Mouse (Mus musculus): ENCODE results near the gene Fam117a.
A peak's percentile ranks its signal among the peaks of the same experiment; 100 is the strongest.

The Fam117a gene

GRCm38 (mm10) chr11:95333209-95333608 is 3.6 kb upstream of the Fam117a start:
- DNase-seq (ENCODE audit: inconsistent ontology term) = no peak

GRCm38 (mm10) chr11:95333805-95334204 is 3.0 kb upstream of the Fam117a start:
- DNase-seq (ENCODE audit: inconsistent ontology term) = no peak

GRCm38 (mm10) chr11:95334448-95335060 is 2.3 kb upstream of the Fam117a start:
- DNase-seq (ENCODE audit: inconsistent ontology term) = no peak

- peak; percentile 64 for DNase-seq (ENCODE audit: inconsistent ontology term)
These were observed 453 bp downstream of the Fam117a start for GRCm38 (mm10) chr11:95337129-95337813.

- peak; percentile 4 for DNase-seq (ENCODE audit: inconsistent ontology term)
These were observed 1.1 kb downstream of the Fam117a start for GRCm38 (mm10) chr11:95337846-95338342.

- peak; percentile 40 for DNase-seq (ENCODE audit: inconsistent ontology term)
These were observed 2.7 kb downstream of the Fam117a start for GRCm38 (mm10) chr11:95339471-95340021.

GRCm38 (mm10) chr11:95340259-95340658 is 3.4 kb downstream of the Fam117a start:
- no peak for DNase-seq (ENCODE audit: inconsistent ontology term)

- no peak for DNase-seq (ENCODE audit: inconsistent ontology term)
These were observed 3.8 kb downstream of the Fam117a start for GRCm38 (mm10) chr11:95340664-95341063.

GRCm38 (mm10) chr11:95343180-95343579 is 6.4 kb downstream of the Fam117a start:
- peak; percentile 55 for DNase-seq (ENCODE audit: inconsistent ontology term)

- no peak for DNase-seq (ENCODE audit: inconsistent ontology term)
These were observed 7.4 kb downstream of the Fam117a start for GRCm38 (mm10) chr11:95344181-95344580.

GRCm38 (mm10) chr11:95350289-95350688 is 13.5 kb downstream of the Fam117a start:
- DNase-seq (ENCODE audit: inconsistent ontology term) = no peak

- no peak for DNase-seq (ENCODE audit: inconsistent ontology term)
These were observed 14.1 kb downstream of the Fam117a start for GRCm38 (mm10) chr11:95350960-95351359.

- no peak for DNase-seq (ENCODE audit: inconsistent ontology term)
These were observed 15.9 kb downstream of the Fam117a start for GRCm38 (mm10) chr11:95352686-95353085.

- DNase-seq (ENCODE audit: inconsistent ontology term) = no peak
These were observed 16.4 kb downstream of the Fam117a start for GRCm38 (mm10) chr11:95353226-95353625.

- DNase-seq (ENCODE audit: inconsistent ontology term) = no peak
These were observed 17.6 kb downstream of the Fam117a start for GRCm38 (mm10) chr11:95354228-95354944.

- no peak for DNase-seq (ENCODE audit: inconsistent ontology term)
These were observed 18.3 kb downstream of the Fam117a start for GRCm38 (mm10) chr11:95354945-95355660.

GRCm38 (mm10) chr11:95355661-95356011 is 18.8 kb downstream of the Fam117a start:
- DNase-seq (ENCODE audit: inconsistent ontology term) = no peak

- DNase-seq (ENCODE audit: inconsistent ontology term) = no peak
These were observed 19.2 kb downstream of the Fam117a start for GRCm38 (mm10) chr11:95356039-95356438.

- peak; percentile 42 for DNase-seq (ENCODE audit: inconsistent ontology term)
These were observed 19.9 kb downstream of the Fam117a start for GRCm38 (mm10) chr11:95356469-95357273.

GRCm38 (mm10) chr11:95358263-95358662 is 21.4 kb downstream of the Fam117a start:
- DNase-seq (ENCODE audit: inconsistent ontology term) = no peak

- DNase-seq (ENCODE audit: inconsistent ontology term) = no peak
These were observed 27.6 kb downstream of the Fam117a start for GRCm38 (mm10) chr11:95364388-95364787.
